Mouse (Mus musculus) embryonic fibroblast, embryonic 13.5 days (primary cell): ENCODE results near the gene Rnaseh2c. TPM values are rescaled to one million over a fixed set of nuclear protein-coding genes. Genes with fewer than 3 reads are reported as not detected.

Experiments used
- H3K27ac ChIP-seq: 2 replicates; pipeline ENCODE4 v1.5.1; 2012; ENCODE audit warnings: low read length, control low read depth, inconsistent platforms; ENCODE audit not compliant: insufficient read depth
- H3K4me1 ChIP-seq: 2 replicates; pipeline ENCODE4 v1.6.1; 2011; ENCODE audit warnings: low read length; ENCODE audit not compliant: control insufficient read depth, insufficient read depth
- H3K4me3 ChIP-seq: 2 replicates; pipeline ENCODE4 v1.5.1; 2011; ENCODE audit warnings: mild to moderate bottlenecking, control low read depth, low read length; ENCODE audit not compliant: insufficient read depth
- CTCF ChIP-seq: IDR thresholded peaks from 2 replicates; pipeline ENCODE4 v1.5.1; 2011; ENCODE audit warnings: mild to moderate bottlenecking, control low read depth, low read length, moderate library complexity, borderline replicate concordance; ENCODE audit not compliant: insufficient read depth
- POLR2A ChIP-seq: IDR thresholded peaks from 2 replicates; pipeline ENCODE4 v1.6.1; 2011; ENCODE audit warnings: low read depth, mild to moderate bottlenecking, control low read depth, low read length, moderate library complexity
- polyA plus RNA-seq: library from polyadenylated mRNA; stranded (reverse); fragments of >200 nt; gene quantifications from 2 replicates; pipeline ENCODE4 v1.2.4, GENCODE M21; 2011; ENCODE audit warnings: low read depth; ENCODE audit not compliant: missing spikeins, insufficient read length

Gene Rnaseh2c
- polyA plus RNA-seq = 36.9 and 38.5 TPM in 2 replicates

DNA sequence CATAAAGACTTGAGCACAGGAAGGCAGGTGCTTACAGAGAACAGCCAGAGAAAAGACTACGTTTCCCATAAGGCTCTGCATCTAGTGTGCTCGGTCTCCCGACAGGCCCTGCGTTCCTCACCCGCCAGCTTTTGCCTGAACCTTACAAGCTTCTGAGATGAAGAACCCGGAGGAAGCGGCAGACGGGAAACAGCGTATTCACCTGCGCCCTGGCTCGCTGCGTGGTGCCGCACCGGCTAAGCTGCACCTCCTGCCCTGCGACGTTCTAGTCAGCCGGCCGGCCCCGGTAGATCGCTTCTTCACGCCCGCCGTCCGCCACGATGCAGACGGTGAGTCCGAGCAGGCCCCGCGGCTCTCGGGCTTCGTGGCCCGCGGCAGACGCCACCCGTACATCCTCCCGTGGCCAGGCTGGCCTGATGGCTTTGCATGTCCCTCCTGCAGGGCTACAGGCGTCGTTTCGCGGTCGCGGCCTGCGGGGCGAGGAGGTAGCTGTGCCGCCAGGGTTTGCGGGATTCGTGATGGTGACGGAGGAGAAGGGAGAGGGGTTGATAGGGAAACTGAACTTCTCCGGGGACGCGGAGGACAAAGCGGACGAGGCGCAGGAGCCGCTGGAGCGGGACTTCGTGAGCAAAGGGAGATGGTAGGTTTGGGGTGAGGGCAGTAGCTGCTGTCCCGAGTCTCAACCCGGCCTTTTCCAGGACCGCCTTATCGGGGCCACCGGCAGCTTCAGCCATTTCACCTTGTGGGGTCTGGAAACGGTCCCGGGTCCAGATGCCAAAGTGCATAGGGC lies at the start of gene Rnaseh2c:
Rnaseh2c (plus strand) TSS at position 122 of the 790 bp plus-strand sequence.
- peak; percentile 76 for TF ChIP-seq POLR2A
- no peak for TF ChIP-seq CTCF
- Histone ChIP-seq H3K4me3 (peak within 1 kb of the TSS; percentile 68), H3K27ac (no peak within 1 kb of the TSS), H3K4me1 (no peaks in the 10 kb centered on the region)

- TF ChIP-seq POLR2A (no peak), CTCF (no peak)
- Histone ChIP-seq H3K4me3 (no peak overlapping the region), H3K4me1 (no peaks in the 10 kb centered on the region), H3K27ac (no peak overlapping the region)
These were observed 47.9 kb upstream of the Rnaseh2c start for GRCm38 (mm10) chr19:5553802-5554201.

- Histone ChIP-seq H3K4me1 (no peaks in the 10 kb centered on the region), H3K4me3 (no peak overlapping the region), H3K27ac (no peak overlapping the region)
- TF ChIP-seq POLR2A (no peak), CTCF (no peak)
These were observed 47.5 kb upstream of the Rnaseh2c start for GRCm38 (mm10) chr19:5554212-5554611.

DNA sequence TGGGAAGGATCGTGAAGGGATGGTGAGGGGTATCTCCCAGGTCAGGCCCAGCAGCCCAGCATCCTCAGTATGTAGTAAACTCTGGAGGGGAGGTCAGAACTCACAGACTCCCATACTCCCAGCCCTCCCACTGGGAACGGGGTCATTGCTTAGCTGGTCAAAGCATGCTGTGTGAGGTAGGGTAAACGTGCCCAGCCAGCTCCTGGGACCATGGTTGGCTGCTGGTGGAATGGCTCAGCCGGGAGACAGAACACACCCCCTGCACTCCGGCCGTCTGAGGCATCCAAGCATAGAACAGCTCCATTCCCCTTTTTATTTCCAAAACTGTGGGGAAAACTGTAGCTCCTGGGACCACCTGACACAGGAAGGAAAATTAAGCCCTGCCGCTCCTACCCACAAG lies 43.5 kb upstream of the Rnaseh2c start:
- no peak for TF ChIP-seq POLR2A
- no peak overlapping the region for H3K4me3 ChIP-seq
- 0 out of 2 replicates have a peak, but pooled peaks cover 3% of the 10 kb centered on the region for H3K4me1 ChIP-seq
- no peak overlapping the region for H3K27ac ChIP-seq

- no peak overlapping the region for H3K27ac ChIP-seq
- 0 out of 2 replicates have a peak, but pooled peaks cover 3% of the 10 kb centered on the region for H3K4me1 ChIP-seq
- no peak for TF ChIP-seq CTCF
- no peak for TF ChIP-seq POLR2A
- H3K4me3 ChIP-seq = no peak overlapping the region
These were observed 42.9 kb upstream of the Rnaseh2c start for GRCm38 (mm10) chr19:5558770-5559169.

- Histone ChIP-seq H3K4me3 (no peak overlapping the region), H3K4me1 (0 out of 2 replicates have a peak, but pooled peaks cover 3% of the 10 kb centered on the region), H3K27ac (no peak overlapping the region)
- TF ChIP-seq CTCF = no peak
These were observed 42.4 kb upstream of the Rnaseh2c start for GRCm38 (mm10) chr19:5559229-5559628.

- Histone ChIP-seq H3K27ac (no peak overlapping the region), H3K4me1 (0 out of 2 replicates have a peak, but pooled peaks cover 3% of the 10 kb centered on the region), H3K4me3 (no peak overlapping the region)
- TF ChIP-seq CTCF (no peak), POLR2A (no peak)
These were observed 41.8 kb upstream of the Rnaseh2c start for GRCm38 (mm10) chr19:5559631-5560456.

GRCm38 (mm10) chr19:5560457-5561041 lies 41.1 kb upstream of the Rnaseh2c start, which contains the start of gene Ovol1:
Gene Ovol1, minus strand, starts transcription at chr19:5560646.
- TF ChIP-seq POLR2A (no peak), CTCF (no peak)
- H3K27ac ChIP-seq = no peak within 1 kb of the TSS
- 0 out of 2 replicates have a peak, but pooled peaks cover 3% of the 10 kb centered on the region for H3K4me1 ChIP-seq
- H3K4me3 ChIP-seq = no peak within 1 kb of the TSS

- Histone ChIP-seq H3K4me1 (0 out of 2 replicates have a peak, but pooled peaks cover 3% of the 10 kb centered on the region), H3K4me3 (no peak overlapping the region), H3K27ac (no peak overlapping the region)
- TF ChIP-seq CTCF (no peak), POLR2A (no peak)
These were observed 40.4 kb upstream of the Rnaseh2c start for GRCm38 (mm10) chr19:5561252-5561790.
